Mouse (Mus musculus): ENCODE measurements at regions not wholly inside any gene's neighbourhood (a gene's known extent, or its start where the extent isn't known, plus 50 kb on each side); places are given as distances from the start of the nearest gene placed in this dataset.
"Not testable (repeated sequence)": the region's sequence is repeated elsewhere in the genome, so short reads cannot be mapped to it uniquely, and the experiment has no call there.

DNA sequence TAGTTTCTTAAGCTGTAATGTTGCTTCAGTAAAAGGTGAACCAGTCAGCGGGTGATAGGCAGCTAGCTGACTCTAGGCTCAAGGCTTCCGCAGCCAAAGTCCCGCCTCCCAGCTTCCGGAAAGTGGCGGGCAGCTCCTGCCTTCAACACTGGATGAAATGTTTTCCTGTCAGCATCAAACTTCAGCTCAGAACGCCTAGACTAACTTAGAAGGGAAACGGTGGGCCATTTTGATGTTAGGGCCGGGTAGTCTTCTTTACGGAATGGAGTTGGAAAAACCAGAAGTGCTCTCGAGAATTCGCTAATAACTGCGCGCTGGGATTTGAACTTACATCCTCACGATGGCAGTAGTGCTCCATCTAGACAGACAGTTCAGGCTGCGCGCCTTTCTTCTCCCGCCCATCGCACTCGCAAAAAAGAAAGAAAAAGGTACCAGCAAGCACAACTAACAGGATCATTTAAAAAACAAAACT, 194.7 kb upstream of the Olfr1324 start:
- Histone ChIP-seq H3K27ac (ENCODE audit: insufficient read depth, low read length) (no peak overlapping the region), H3K4me3 (ENCODE audit: insufficient read depth, low read length) (no peak overlapping the region), H3K4me1 (ENCODE audit: control insufficient read depth, insufficient read depth, low read length) (no peaks in the 10 kb centered on the region)
- no peak for TF ChIP-seq POLR2A (IDR thresholded peaks at IDR 0.05; ENCODE audit: extremely low read depth, insufficient read depth, low read length)
- TF ChIP-seq CTCF (IDR thresholded peaks at IDR 0.05; ENCODE audit: extremely low read depth, insufficient read depth, low read length) = no peak

DNA sequence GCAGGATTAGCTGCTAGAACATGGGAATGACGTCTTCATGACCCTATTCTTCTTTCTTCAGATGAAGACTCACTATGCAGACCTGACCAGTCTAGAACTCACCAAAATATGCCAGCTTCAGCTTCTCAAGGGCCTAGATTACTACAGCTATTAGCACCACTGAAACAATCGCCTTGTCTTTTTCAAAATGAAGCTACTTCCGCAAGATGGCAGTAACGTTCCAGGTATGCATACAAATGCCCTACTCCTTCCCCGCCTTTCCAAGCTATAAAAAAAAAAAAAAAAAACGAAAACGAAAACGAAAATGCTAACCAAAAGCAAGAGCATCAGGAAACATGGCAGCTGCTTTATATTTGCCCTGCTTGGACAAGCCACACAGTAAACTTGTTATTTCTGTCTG, 192.6 kb upstream of the Olfr1324 start:
- Histone ChIP-seq H3K4me3 (ENCODE audit: insufficient read depth, low read length) (no peak overlapping the region), H3K27ac (ENCODE audit: insufficient read depth, low read length) (no peak overlapping the region), H3K4me1 (ENCODE audit: control insufficient read depth, insufficient read depth, low read length) (no peaks in the 10 kb centered on the region)
- no peak for TF ChIP-seq POLR2A (IDR thresholded peaks at IDR 0.05; ENCODE audit: extremely low read depth, insufficient read depth, low read length)
- no peak for TF ChIP-seq CTCF (IDR thresholded peaks at IDR 0.05; ENCODE audit: extremely low read depth, insufficient read depth, low read length)

DNA sequence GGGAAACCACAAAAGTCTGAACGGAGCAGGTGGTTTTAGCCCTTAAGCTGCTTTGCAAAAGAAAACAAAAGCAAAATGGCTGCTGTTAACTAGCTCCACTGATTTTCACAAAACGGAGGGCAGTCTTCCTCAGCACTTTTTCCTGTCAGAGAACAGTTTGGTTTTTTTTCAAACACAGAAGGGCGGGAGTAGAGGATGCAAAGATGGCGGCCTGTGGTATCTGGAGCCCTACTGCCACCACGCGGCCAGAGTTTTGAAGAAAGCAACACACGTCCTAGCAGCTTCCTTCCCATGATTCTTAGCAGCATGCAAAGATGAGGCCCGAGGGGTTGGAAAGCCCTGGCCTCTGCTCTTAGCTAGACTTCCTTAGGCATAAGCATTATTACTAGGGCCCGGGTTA, 191.6 kb upstream of the Olfr1324 start:
- H3K27ac ChIP-seq (ENCODE audit: insufficient read depth, low read length) = no peak overlapping the region
- TF ChIP-seq POLR2A (IDR thresholded peaks at IDR 0.05; ENCODE audit: extremely low read depth, insufficient read depth, low read length) (no peak), CTCF (IDR thresholded peaks at IDR 0.05; ENCODE audit: extremely low read depth, insufficient read depth, low read length) (no peak)
- H3K4me1 ChIP-seq (ENCODE audit: control insufficient read depth, insufficient read depth, low read length) = no peaks in the 10 kb centered on the region
- H3K4me3 ChIP-seq (ENCODE audit: insufficient read depth, low read length) = no peak overlapping the region

DNA sequence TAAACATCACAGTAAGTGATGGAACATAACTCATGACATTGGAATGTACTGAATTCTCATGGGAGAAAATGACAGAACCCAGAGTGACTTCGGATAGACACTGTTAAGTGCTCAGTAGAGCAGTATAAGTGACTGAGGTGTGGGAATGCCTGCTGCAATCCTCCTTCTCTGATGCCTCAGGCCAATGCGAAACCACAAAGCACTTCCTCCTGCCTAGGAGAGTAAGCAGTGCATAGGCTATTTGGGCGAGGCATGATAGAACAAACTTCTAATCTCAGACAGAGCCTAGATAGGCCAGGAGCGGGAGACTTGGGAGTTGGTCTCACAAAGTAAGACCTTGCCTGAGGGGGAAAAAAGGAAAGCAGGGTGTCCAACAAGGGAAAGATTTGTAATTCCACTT, 190.6 kb upstream of the Olfr1324 start:
- TF ChIP-seq POLR2A (IDR thresholded peaks at IDR 0.05; ENCODE audit: extremely low read depth, insufficient read depth, low read length) (no peak), CTCF (IDR thresholded peaks at IDR 0.05; ENCODE audit: extremely low read depth, insufficient read depth, low read length) (no peak)
- Histone ChIP-seq H3K4me1 (ENCODE audit: control insufficient read depth, insufficient read depth, low read length) (no peaks in the 10 kb centered on the region), H3K27ac (ENCODE audit: insufficient read depth, low read length) (no peak overlapping the region), H3K4me3 (ENCODE audit: insufficient read depth, low read length) (no peak overlapping the region)

DNA sequence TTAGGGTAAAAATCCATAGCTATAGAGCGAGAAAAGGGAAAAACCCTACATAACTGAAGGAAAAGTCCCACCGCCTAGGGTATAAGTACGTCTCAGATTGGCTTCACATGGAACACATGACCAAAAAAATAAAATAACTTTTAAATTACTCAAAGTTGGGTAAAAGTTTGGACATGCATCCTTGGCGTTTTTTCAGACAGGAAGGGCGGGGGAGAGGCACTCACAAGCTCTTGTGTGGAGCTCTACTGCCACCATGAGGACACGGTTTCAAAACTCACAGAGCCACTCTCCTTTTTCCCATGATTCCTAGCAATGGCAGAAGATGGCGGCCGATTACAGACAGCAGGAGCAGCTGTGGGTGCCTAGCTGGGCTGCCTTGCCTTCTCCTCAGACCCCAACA, 188.6 kb upstream of the Olfr1324 start:
- not testable (repeated sequence) for H3K4me3 ChIP-seq (ENCODE audit: insufficient read depth, low read length); H3K4me1 ChIP-seq (ENCODE audit: control insufficient read depth, insufficient read depth, low read length); H3K27ac ChIP-seq (ENCODE audit: insufficient read depth, low read length)

DNA sequence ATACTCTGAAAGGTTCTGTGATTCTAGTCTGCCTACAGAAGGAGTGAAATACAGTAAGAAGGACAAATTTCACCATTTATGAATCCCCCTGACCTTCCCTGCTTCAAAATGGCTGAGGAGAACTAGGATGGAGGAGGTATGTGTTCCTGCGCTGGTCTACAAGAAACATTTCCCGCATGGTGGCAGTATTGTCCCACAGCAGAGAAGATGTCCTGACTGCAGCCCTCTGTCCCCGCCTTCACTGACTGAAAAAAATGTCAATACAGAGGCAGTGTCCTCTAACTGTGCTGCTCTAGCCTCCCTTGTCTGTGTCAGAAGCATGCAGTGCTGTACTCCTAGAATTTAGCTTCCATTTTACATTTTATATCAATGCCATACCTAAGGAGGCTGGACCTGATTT, 186.6 kb upstream of the Olfr1324 start:
- H3K4me1 ChIP-seq (ENCODE audit: control insufficient read depth, insufficient read depth, low read length); H3K27ac ChIP-seq (ENCODE audit: insufficient read depth, low read length); H3K4me3 ChIP-seq (ENCODE audit: insufficient read depth, low read length): not testable (repeated sequence)

DNA sequence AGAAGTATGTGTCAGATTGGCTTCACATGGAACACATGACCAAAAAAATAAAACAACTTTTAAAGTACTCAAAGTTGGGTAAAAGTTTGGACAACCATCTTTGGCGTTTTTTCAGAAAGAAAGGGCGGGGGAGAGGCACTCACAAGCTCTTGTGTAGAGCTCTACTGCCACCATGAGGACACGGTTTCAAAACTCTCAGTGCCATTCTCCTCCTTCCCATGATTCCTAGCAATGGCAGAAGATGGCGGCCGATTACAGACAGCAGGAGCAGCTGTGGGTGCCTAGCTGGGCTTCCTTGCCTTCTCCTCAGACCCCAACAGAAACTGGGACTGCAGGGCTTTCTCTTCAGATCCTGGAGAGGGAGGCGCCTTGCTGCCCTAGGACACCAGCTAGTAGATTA, 186.1 kb upstream of the Olfr1324 start:
- H3K4me3 ChIP-seq (ENCODE audit: insufficient read depth, low read length); H3K27ac ChIP-seq (ENCODE audit: insufficient read depth, low read length): not testable (repeated sequence)

DNA sequence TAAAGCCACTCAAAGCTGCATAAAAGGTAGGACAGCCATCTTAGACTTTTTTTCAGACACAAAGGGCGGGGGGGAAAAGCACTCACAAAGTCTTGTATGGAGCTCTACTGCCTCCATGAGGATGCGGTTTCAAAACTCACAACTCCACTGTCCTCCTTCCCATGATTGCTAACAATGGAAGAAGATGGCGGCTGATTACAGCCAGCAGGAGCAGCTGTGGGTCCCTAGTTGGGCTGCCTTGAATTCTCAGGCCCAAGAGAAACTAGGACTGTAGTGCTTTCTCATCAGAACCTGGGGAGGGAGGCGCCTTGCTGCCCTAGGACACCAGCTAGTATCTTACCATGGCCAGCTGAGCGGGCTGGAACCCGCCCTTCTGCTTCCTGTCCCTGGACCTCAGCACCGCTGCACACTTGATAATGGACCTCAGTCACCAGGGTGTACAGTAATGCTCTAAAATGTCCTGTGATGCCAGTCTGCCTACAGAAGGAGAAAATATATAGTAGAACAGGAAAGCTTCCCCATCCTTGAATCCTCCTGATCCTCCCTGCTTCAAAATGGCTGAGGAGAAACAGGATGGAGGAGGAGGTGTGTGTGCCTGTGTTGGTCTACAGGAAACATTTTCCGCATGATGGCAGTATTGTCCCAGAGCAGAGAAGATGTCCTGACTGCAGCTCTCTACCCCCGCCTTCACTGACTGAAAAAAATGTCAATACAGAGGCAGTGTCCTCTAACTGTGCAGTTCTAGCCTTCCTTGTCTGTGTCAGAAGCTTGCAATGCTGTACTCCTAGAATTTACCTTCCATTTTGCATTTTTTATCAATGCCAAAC, 183.7 kb upstream of the Olfr1324 start:
- H3K4me3 ChIP-seq (ENCODE audit: insufficient read depth, low read length) = no peak overlapping the region
- no peaks in the 10 kb centered on the region for H3K4me1 ChIP-seq (ENCODE audit: control insufficient read depth, insufficient read depth, low read length)
- no peak overlapping the region for H3K27ac ChIP-seq (ENCODE audit: insufficient read depth, low read length)
- no peak for TF ChIP-seq POLR2A (IDR thresholded peaks at IDR 0.05; ENCODE audit: extremely low read depth, insufficient read depth, low read length)
- no peak for TF ChIP-seq CTCF (IDR thresholded peaks at IDR 0.05; ENCODE audit: extremely low read depth, insufficient read depth, low read length)

More for the DNA sequence above, 186.1 kb upstream of the Olfr1324 start:
- H3K4me1 ChIP-seq (ENCODE audit: control insufficient read depth, insufficient read depth, low read length) = not testable (repeated sequence)

DNA sequence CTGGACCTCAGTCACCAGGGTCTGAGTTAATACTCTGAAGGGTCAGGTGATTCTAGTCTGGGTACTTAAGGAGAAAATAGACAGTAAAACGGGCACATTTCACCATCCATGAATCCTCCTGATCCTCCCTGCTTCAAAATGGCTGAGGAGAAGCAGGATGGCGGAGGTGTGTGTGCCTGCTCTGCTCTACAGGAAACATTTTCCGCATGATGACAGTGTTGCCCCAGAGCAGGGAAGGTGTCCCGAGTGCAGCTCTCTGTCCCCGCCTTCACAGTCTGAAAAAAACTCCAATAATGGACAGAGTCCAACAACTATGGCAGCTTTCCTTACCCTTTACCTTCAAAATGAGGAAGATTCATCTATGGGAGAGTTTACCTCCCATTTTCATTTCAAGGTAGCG, 179.8 kb upstream of the Olfr1324 start:
- not testable (repeated sequence) for H3K4me3 ChIP-seq (ENCODE audit: insufficient read depth, low read length); H3K4me1 ChIP-seq (ENCODE audit: control insufficient read depth, insufficient read depth, low read length); H3K27ac ChIP-seq (ENCODE audit: insufficient read depth, low read length)

DNA sequence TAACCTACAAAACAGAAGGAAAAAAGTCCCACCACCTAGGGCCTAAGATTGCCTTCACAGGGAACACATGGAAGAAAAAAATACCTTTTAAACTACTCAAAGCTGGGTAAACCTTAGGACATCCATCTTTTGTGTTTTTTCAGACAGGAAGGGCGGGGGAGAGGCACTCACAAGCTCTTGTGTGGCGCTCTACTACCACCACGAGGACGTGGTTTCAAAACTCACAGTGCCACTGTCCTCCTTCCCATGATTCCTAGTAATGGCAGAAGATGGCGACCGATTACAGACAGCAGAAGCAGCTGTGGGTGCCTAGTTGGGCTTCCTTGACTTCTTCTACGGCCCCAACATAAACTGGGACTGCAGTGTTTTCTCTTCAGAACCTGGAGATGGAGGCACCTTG, 179.3 kb upstream of the Olfr1324 start:
- no peak overlapping the region for H3K27ac ChIP-seq (ENCODE audit: insufficient read depth, low read length)

DNA sequence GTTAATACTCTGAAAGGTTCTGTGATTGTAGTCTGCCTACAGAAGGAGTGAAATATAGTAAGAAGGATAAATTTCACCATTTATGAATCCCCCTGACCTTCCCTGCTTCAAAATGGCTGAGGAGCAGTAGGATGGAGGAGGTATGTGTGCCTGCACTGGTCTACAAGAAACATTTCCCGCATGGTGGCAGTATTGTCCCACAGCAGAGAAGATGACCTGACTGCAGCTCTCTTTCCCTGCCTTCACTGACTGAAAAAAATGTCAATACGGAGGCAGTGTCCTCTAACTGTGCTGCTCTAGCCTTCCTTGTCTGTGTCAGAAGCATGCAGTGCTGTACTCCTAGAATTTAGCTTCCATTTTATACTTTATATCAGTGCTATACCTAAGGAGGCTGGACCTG, 177.2 kb upstream of the Olfr1324 start:
- not testable (repeated sequence) for H3K27ac ChIP-seq (ENCODE audit: insufficient read depth, low read length); H3K4me1 ChIP-seq (ENCODE audit: control insufficient read depth, insufficient read depth, low read length); H3K4me3 ChIP-seq (ENCODE audit: insufficient read depth, low read length)

More for the DNA sequence above, 179.3 kb upstream of the Olfr1324 start:
- TF ChIP-seq CTCF (IDR thresholded peaks at IDR 0.05; ENCODE audit: extremely low read depth, insufficient read depth, low read length) = no peak
- no peak for TF ChIP-seq POLR2A (IDR thresholded peaks at IDR 0.05; ENCODE audit: extremely low read depth, insufficient read depth, low read length)
- Histone ChIP-seq H3K4me3 (ENCODE audit: insufficient read depth, low read length) (no peak overlapping the region), H3K4me1 (ENCODE audit: control insufficient read depth, insufficient read depth, low read length) (no peaks in the 10 kb centered on the region)

DNA sequence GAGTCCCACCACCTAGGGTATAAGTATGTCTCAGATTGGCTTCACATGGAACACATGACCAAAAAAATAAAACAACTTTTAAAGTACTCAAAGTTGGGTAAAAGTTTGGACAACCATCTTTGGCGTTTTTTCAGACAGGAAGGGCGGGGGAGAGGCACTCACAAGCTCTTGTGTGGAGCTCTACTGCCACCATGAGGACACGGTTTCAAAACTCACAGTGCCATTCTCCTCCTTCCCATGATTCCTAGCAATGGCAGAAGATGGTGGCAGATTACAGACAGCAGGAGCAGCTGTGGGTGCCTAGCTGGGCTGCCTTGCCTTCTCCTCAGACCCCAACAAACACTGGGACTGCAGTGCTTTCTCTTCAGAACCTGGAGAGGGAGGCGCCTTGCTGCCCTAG, 176.7 kb upstream of the Olfr1324 start:
- H3K4me3 ChIP-seq (ENCODE audit: insufficient read depth, low read length); H3K4me1 ChIP-seq (ENCODE audit: control insufficient read depth, insufficient read depth, low read length): not testable (repeated sequence)

DNA sequence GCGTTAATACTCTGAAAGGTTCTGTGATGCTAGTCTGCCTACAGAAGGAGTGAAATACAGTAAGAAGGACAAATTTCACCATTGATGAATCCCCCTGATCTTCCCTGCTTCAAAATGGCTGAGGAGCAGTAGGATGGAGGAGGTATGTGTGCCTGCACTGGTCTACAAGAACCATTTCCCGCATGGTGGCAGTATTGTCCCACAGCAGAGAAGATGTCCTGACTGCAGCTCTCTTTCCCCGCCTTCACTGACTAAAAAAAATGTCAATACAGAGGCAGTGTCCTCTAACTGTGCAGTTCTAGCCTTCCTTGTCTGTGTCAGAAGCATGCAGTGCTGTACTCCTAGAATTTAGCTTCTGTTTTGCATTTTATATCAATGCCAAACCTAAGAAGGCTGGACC, 174.6 kb upstream of the Olfr1324 start:
- H3K4me1 ChIP-seq (ENCODE audit: control insufficient read depth, insufficient read depth, low read length); H3K4me3 ChIP-seq (ENCODE audit: insufficient read depth, low read length); H3K27ac ChIP-seq (ENCODE audit: insufficient read depth, low read length): not testable (repeated sequence)

More for the DNA sequence above, 176.7 kb upstream of the Olfr1324 start:
- not testable (repeated sequence) for H3K27ac ChIP-seq (ENCODE audit: insufficient read depth, low read length)

DNA sequence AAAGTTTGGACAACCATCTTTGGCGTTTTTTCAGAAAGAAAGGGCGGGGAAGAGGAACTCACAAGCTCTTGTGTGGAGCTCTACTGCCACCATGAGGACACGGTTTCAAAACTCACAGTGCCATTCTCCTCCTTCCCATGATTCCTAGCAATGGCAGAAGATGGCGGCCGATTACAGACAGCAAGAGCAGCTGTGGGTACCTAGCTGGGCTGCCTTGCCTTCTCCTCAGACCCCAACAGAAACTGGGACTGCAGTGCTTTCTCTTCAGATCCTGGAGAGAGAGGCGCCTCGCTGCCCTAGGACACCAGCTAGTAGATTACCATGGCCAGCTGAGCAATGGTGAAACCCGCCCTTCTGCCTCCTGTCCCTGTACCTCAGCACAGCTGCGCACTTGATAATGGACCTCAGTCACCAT, 174.2 kb upstream of the Olfr1324 start:
- H3K4me3 ChIP-seq (ENCODE audit: insufficient read depth, low read length); H3K4me1 ChIP-seq (ENCODE audit: control insufficient read depth, insufficient read depth, low read length); H3K27ac ChIP-seq (ENCODE audit: insufficient read depth, low read length): not testable (repeated sequence)

DNA sequence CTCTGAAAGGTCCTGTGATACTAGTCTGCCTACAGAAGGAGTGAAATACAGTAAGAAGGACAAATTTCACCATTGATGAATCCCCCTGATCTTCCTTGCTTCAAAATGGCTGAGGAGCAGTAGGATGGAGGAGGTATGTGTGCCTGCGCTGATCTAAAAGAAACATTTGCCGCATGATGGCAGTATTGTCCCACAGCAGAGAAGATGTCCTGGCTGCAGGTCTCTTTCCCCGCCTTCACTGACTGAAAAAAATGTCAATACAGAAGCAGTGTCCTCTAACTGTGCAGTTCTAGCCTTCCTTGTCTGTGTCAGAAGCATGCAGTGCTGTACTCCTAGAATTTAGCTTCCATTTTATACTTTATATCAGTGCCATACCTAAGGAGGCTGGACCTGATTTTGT, 172.0 kb upstream of the Olfr1324 start:
- H3K4me1 ChIP-seq (ENCODE audit: control insufficient read depth, insufficient read depth, low read length); H3K27ac ChIP-seq (ENCODE audit: insufficient read depth, low read length); H3K4me3 ChIP-seq (ENCODE audit: insufficient read depth, low read length): not testable (repeated sequence)
